Comparison of ENCODE assay signal across 24 mouse cellular contexts in the genomic region with DNA sequence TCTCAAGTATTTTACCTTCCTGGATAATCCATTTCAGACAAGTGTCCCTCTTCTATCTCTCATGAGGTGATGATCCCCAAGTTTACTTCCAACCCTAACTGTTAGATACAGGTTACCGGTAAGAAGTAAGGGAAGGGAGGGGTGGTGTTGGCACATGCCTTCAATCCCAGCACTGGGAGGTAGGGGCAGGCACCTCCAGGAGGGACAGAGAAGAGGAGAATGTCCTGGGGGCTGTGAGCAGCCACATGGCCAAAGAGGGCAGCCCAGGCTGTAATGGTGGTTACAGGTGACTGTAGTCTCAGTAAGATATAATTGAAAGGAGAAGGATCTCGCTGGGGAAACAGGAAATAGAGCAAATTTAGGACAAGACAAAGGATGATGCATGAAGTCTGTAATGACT. TPM values are rescaled to one million over a fixed set of nuclear protein-coding genes. Genes with fewer than 3 reads are reported as not detected.
"Had no signal": no experiment of that assay in that cellular context is flagged by ENCODE, and none has a peak within 500 bp of the region (broad histone marks: within the 10 kb centered on the region; RNA-seq: fewer than 3 reads in every experiment).

No protein-coding gene starts in this region.

- H3K27me3 ChIP-seq: limb, embryonic 13.5 days; midbrain, embryonic 12.5 days; midbrain, embryonic 15.5 days; neural tube, embryonic 12.5 days; neural tube, embryonic 15.5 days had no signal

- H3K9me3 ChIP-seq: limb, embryonic 10.5 days; limb, embryonic 13.5 days; midbrain, embryonic 12.5 days; midbrain, embryonic 15.5 days; neural tube, embryonic 12.5 days; neural tube, embryonic 15.5 days had no signal

- DNase-seq: kidney, adult 2 months; kidney, postnatal 10 days; kidney, postnatal 36 days; lung, embryonic 14.5 days; right cerebral cortex, adult 18-20 months; right cerebral cortex, postnatal 14 days; right cerebral cortex, postnatal 4 days; thymus, adult 2 months; thymus, postnatal 14 days; thymus, postnatal 4 days had no signal

- H3K36me3 ChIP-seq: limb, embryonic 10.5 days; limb, embryonic 13.5 days; midbrain, embryonic 12.5 days; midbrain, embryonic 15.5 days; neural tube, embryonic 12.5 days; neural tube, embryonic 15.5 days had no signal

- ATAC-seq: intestine, postnatal 0 days; lung, postnatal 0 days; midbrain, embryonic 15.5 days had no signal

- H3K4me3 ChIP-seq: limb, embryonic 10.5 days; limb, embryonic 13.5 days; midbrain, embryonic 12.5 days; midbrain, embryonic 15.5 days; neural tube, embryonic 12.5 days; neural tube, embryonic 15.5 days had no signal

- H3K4me2 ChIP-seq: limb, embryonic 13.5 days; lung, embryonic 14.5 days; midbrain, embryonic 12.5 days; midbrain, embryonic 15.5 days; neural tube, embryonic 12.5 days; neural tube, embryonic 15.5 days had no signal

- H3K4me1 ChIP-seq: limb, embryonic 10.5 days; limb, embryonic 13.5 days; midbrain, embryonic 12.5 days; midbrain, embryonic 15.5 days; neural tube, embryonic 15.5 days had no signal

- H3K9ac ChIP-seq: limb, embryonic 13.5 days; lung, embryonic 14.5 days; midbrain, embryonic 12.5 days; midbrain, embryonic 15.5 days; neural tube, embryonic 12.5 days; neural tube, embryonic 15.5 days had no signal

- H3K27ac ChIP-seq: limb, embryonic 10.5 days; limb, embryonic 13.5 days; macrophage; midbrain, embryonic 12.5 days; midbrain, embryonic 15.5 days; neural tube, embryonic 12.5 days; neural tube, embryonic 15.5 days; stomach, postnatal 0 days had no signal

RNA-seq across cellular contexts. Expression of gene Slfn14, which starts 4.4 kb away (rescaled TPM):
- total RNA-seq: layer of hippocampus, postnatal 14 days; left cerebral cortex, adult 8-10 months; left cerebral cortex, postnatal 25 days; liver, adult 2 months had no signal
- polyA plus RNA-seq: intestine, postnatal 0 days; kidney, adult 2 months; liver, adult 2 months; macrophage; midbrain, embryonic 15.5 days; thymus, adult 2 months had no signal
